Mouse (Mus musculus) heart, embryonic 13.5 days (tissue): ENCODE data around the gene D17Wsu92e. TPM values are rescaled to one million over a fixed set of nuclear protein-coding genes. Genes with fewer than 3 reads are reported as not detected.

Experiments used
- ATAC-seq: fragments of 200-750 bp; cut with Nextera tagmentation; 2 replicates; pipeline ENCODE4 v1.8.0; 2017; ENCODE audit warnings: moderate TSS enrichment; ENCODE audit not compliant: insufficient number of reproducible peaks, low FRiP score, low TSS enrichment; ENCODE audit errors: extremely low read depth
- H3K27ac ChIP-seq: fragments of 300-500 bp; sonication (generic); replicated peaks from 2 replicates; pipeline ENCODE4 v1.5.1; 2015; ENCODE audit warnings: moderate library complexity, mild to moderate bottlenecking, inconsistent platforms
- H3K27me3 ChIP-seq: fragments of 300-500 bp; sonication (generic); replicated peaks from 2 replicates; pipeline ENCODE4 v1.6.1; 2015; ENCODE audit warnings: mild to moderate bottlenecking, inconsistent platforms
- H3K36me3 ChIP-seq: fragments of 300-500 bp; sonication (generic); 2 replicates; pipeline ENCODE4 v1.6.1; 2015; ENCODE audit warnings: mild to moderate bottlenecking, inconsistent platforms
- H3K4me1 ChIP-seq: fragments of 300-500 bp; sonication (generic); 2 replicates; pipeline ENCODE4 v1.6.1; 2015; ENCODE audit warnings: inconsistent platforms
- H3K4me2 ChIP-seq: fragments of 300-500 bp; sonication (generic); 2 replicates; pipeline ENCODE4 v1.6.1; 2015; ENCODE audit warnings: inconsistent platforms, mild to moderate bottlenecking, moderate library complexity
- H3K4me3 ChIP-seq: fragments of 300-500 bp; sonication (generic); 2 replicates; pipeline ENCODE4 v1.5.1; 2015; ENCODE audit warnings: moderate library complexity, mild to moderate bottlenecking, inconsistent platforms
- H3K9ac ChIP-seq: fragments of 300-500 bp; sonication (generic); 2 replicates; pipeline ENCODE4 v1.6.1; 2015; ENCODE audit warnings: inconsistent platforms, mild to moderate bottlenecking, moderate library complexity
- H3K9me3 ChIP-seq: fragments of 300-500 bp; sonication (generic); 2 replicates; pipeline ENCODE4 v1.6.1; 2016; ENCODE audit warnings: inconsistent platforms
- WGBS: fragments of 180-500 bp; shearing (Covaris S2); methylation state at CpG from one replicate; pipeline ENCODE4 v1.1.7; 2015; ENCODE audit warnings: mixed read lengths; 5-methylcytosine and 5-hydroxymethylcytosine counted together
- polyA plus RNA-seq: library from polyadenylated mRNA; unstranded; fragments of >200 nt; fragmentation: Nextera tagmentation; extraction: Ambion mirVana; gene quantifications from 2 replicates; pipeline ENCODE4 v1.2.1, GENCODE M21; 2015

Gene D17Wsu92e
- polyA plus RNA-seq, 1 experiment from 2014 or later, result 13.1 TPM

DNA sequence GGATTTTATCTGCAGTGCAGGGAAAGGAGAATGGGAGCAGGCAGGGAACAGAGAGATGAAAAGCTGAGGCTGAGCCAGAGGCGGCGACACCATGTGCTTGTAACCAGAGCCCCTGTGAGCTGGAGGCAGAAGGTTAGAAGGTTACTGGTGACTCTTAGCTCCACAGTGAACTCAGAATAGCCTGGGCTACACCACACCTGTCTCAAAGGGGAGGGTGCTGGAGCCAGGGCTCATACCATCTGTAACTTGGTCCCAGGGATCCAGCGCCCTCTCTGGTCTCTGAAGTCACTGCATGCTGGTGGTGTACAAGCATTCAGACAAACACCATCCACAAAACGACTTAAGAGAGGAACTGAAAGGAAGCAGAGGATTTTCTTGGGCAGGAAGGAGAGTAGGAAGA lies 36.9 kb downstream of the D17Wsu92e start:
- H3K4me2 ChIP-seq, result no peak overlapping the region
- peaks cover 44% of the 10 kb centered on the region for H3K36me3 ChIP-seq
- 71% methylated on average over 4 of the region's 4 CpGs for WGBS
- no peak overlapping the region for H3K4me3 ChIP-seq
- ATAC-seq, result no peak
- no peaks in the 10 kb centered on the region for H3K27me3 ChIP-seq
- no peak overlapping the region for H3K9ac ChIP-seq
- H3K4me1 ChIP-seq, result peaks cover 27% of the 10 kb centered on the region
- no peak overlapping the region for H3K27ac ChIP-seq
- no peaks in the 10 kb centered on the region for H3K9me3 ChIP-seq

GRCm38 (mm10) chr17:27781059-27781687 lies 39.3 kb downstream of the D17Wsu92e start:
- no peak overlapping the region for H3K4me2 ChIP-seq
- no peak overlapping the region for H3K9ac ChIP-seq
- WGBS, result 53% methylated on average over 5 of the region's 5 CpGs
- no peak overlapping the region for H3K4me3 ChIP-seq
- ATAC-seq, result no peak
- H3K4me1 ChIP-seq, result peaks cover 32% of the 10 kb centered on the region
- H3K27me3 ChIP-seq, result no peaks in the 10 kb centered on the region
- peaks cover 47% of the 10 kb centered on the region for H3K36me3 ChIP-seq
- H3K9me3 ChIP-seq, result no peaks in the 10 kb centered on the region
- H3K27ac ChIP-seq, result no peak overlapping the region

GRCm38 (mm10) chr17:27779755-27780154 lies 40.7 kb downstream of the D17Wsu92e start:
- no peak for ATAC-seq
- Histone ChIP-seq H3K9me3 (no peaks in the 10 kb centered on the region), H3K27me3 (no peaks in the 10 kb centered on the region), H3K4me2 (no peak overlapping the region), H3K27ac (no peak overlapping the region), H3K9ac (no peak overlapping the region), H3K36me3 (peaks cover 40% of the 10 kb centered on the region), H3K4me1 (peaks cover 32% of the 10 kb centered on the region), H3K4me3 (no peak overlapping the region)
- WGBS, result 43% methylated on average over 3 of the region's 3 CpGs

- Histone ChIP-seq H3K4me2 (no peak overlapping the region), H3K4me1 (peaks cover 40% of the 10 kb centered on the region)
- 84% methylated on average over 9 of the region's 9 CpGs for WGBS
These were observed 41.6 kb downstream of the D17Wsu92e start for GRCm38 (mm10) chr17:27778671-27779355.

DNA sequence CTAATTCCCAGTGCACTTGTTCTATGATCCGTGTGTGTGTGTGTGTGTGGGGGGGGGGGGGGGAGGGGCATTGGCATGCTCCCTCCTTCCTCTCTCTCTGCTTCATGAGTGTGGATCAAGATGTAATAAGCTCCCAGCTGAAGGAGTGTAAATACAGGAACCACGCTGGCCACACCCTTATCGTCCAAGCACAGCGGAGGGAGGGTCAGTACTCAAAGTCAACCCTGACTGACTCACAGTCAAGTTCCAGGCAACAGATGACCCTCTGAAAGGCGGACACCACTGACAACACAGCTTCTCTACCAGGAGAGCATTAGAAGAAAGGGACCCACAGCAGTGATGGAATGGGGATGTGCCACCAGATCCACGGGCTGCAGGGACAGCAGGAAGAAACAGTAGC lies 42.6 kb downstream of the D17Wsu92e start:
- Histone ChIP-seq H3K27me3 (no peaks in the 10 kb centered on the region), H3K4me2 (no peak overlapping the region), H3K27ac (0 out of 2 replicates have a peak overlapping the region, but pooled peaks have one; percentile 5), H3K4me1 (peaks cover 50% of the 10 kb centered on the region), H3K9ac (no peak overlapping the region), H3K4me3 (no peak overlapping the region), H3K36me3 (peaks cover 35% of the 10 kb centered on the region), H3K9me3 (no peaks in the 10 kb centered on the region)
- 55% methylated on average over 6 of the region's 6 CpGs for WGBS
- no peak for ATAC-seq

More at GRCm38 (mm10) chr17:27778671-27779355, 41.6 kb downstream of the D17Wsu92e start:
- no peak for ATAC-seq
- no peaks in the 10 kb centered on the region for H3K9me3 ChIP-seq
- no peak overlapping the region for H3K9ac ChIP-seq
- no peak overlapping the region for H3K27ac ChIP-seq
- peaks cover 39% of the 10 kb centered on the region for H3K36me3 ChIP-seq
- H3K27me3 ChIP-seq, result no peaks in the 10 kb centered on the region
- H3K4me3 ChIP-seq, result no peak overlapping the region

DNA sequence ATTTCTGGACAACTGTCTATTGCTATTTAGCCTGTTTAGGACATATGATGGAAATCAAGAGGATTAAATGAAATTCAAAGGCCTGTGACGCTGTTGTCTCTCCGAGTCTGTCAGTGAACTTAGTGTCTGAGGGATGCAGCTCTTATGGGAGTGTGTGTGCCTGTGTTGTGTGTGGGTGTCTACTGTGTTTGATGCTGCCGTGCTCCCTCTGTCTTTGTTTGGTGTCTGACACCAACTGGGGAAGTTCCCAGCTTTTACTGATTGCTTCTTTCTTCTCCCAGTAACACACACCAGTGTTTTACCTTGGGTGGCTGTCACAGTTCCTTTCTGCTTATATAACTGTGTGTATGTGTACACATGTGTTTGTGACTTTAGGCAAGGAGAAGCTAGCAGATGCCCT lies 46.2 kb downstream of the D17Wsu92e start:
- Histone ChIP-seq H3K4me1 (peaks cover 39% of the 10 kb centered on the region), H3K27ac (no peak overlapping the region), H3K4me2 (no peak overlapping the region), H3K9me3 (no peaks in the 10 kb centered on the region), H3K27me3 (no peaks in the 10 kb centered on the region), H3K4me3 (no peak overlapping the region), H3K36me3 (peaks cover 29% of the 10 kb centered on the region), H3K9ac (no peak overlapping the region)
- no peak for ATAC-seq
- 84% methylated on average over 3 of the region's 3 CpGs for WGBS

DNA sequence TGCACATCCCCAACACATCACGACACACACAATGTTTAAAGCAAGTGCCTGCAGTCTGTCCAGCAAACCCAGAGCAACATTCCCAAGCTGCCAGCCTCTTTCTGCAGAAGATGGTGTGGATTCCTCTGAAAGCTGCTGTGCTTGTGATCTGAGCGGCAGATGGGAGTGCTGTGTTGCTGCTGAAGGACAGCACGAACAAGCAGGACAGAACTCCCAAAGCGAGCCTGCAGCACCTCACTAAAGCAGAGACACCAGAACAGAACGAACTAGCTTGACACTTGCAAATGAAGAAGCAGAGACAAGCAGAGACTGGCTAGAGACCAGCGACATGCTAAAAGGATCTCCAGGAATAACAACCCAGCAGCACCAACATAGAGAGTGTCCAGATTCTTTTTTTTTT lies 48.8 kb downstream of the D17Wsu92e start:
- Histone ChIP-seq H3K4me3 (no peak overlapping the region), H3K27me3 (no peaks in the 10 kb centered on the region), H3K9ac (no peak overlapping the region), H3K4me1 (peaks cover 31% of the 10 kb centered on the region), H3K9me3 (no peaks in the 10 kb centered on the region), H3K36me3 (peaks cover 47% of the 10 kb centered on the region), H3K27ac (no peak overlapping the region), H3K4me2 (no peak overlapping the region)
- no peak for ATAC-seq
- 79% methylated on average over 6 of the region's 6 CpGs for WGBS

- Histone ChIP-seq H3K4me2 (no peak overlapping the region), H3K9me3 (0 out of 2 replicates have a peak, but pooled peaks cover 6% of the 10 kb centered on the region), H3K4me3 (no peak overlapping the region), H3K36me3 (peaks cover 56% of the 10 kb centered on the region), H3K27me3 (no peaks in the 10 kb centered on the region), H3K27ac (no peak overlapping the region), H3K4me1 (peaks cover 25% of the 10 kb centered on the region), H3K9ac (no peak overlapping the region)
- peak; percentile 51; the same call in 1 of the 2 replicates for ATAC-seq
- 67% methylated on average over 8 of the region's 8 CpGs for WGBS
These were observed 51.5 kb downstream of the D17Wsu92e start for GRCm38 (mm10) chr17:27768817-27769542.

- H3K36me3 ChIP-seq, result peaks cover 62% of the 10 kb centered on the region
- H3K9ac ChIP-seq, result no peak overlapping the region
- H3K4me2 ChIP-seq, result no peak overlapping the region
- no peak overlapping the region for H3K4me3 ChIP-seq
- no peaks in the 10 kb centered on the region for H3K27me3 ChIP-seq
- ATAC-seq, result no peak
- 0 out of 2 replicates have a peak, but pooled peaks cover 6% of the 10 kb centered on the region for H3K9me3 ChIP-seq
- WGBS, result 68% methylated on average over 12 of the region's 12 CpGs
- H3K27ac ChIP-seq, result 0 out of 2 replicates have a peak overlapping the region, but pooled peaks have one; percentile 20
- H3K4me1 ChIP-seq, result peaks cover 13% of the 10 kb centered on the region
These were observed 52.9 kb downstream of the D17Wsu92e start for GRCm38 (mm10) chr17:27767543-27767942.

DNA sequence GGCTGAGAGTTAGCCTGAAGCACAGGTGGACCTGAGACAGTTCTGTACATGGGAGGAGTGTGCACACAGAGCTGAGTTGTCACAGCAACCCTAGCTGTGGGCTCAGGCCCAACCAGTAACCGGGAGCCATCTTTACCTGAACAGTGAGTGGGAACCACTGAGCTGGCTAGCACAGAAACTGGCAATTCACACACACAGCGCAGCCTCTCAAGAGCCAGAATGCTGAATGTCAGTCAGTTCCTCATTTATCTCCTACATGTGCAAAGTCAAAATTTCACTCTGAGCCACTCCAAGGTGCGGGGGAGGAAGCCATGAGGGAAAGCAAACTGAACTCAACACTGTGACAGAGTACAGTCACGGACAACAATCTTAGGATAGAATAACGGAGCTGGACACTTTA lies 53.3 kb downstream of the D17Wsu92e start:
- H3K9ac ChIP-seq, result no peak overlapping the region
- H3K27ac ChIP-seq, result no peak overlapping the region
- peaks cover 60% of the 10 kb centered on the region for H3K36me3 ChIP-seq
- no peak for ATAC-seq
- H3K9me3 ChIP-seq, result 0 out of 2 replicates have a peak, but pooled peaks cover 6% of the 10 kb centered on the region
- WGBS, result 74% methylated on average over 5 of the region's 5 CpGs
- no peak overlapping the region for H3K4me2 ChIP-seq
- H3K4me1 ChIP-seq, result peaks cover 13% of the 10 kb centered on the region
- no peak overlapping the region for H3K4me3 ChIP-seq
- H3K27me3 ChIP-seq, result no peaks in the 10 kb centered on the region

GRCm38 (mm10) chr17:27765066-27765465 lies 55.4 kb downstream of the D17Wsu92e start:
- H3K4me2 ChIP-seq, result no peak overlapping the region
- H3K4me1 ChIP-seq, result peaks cover 25% of the 10 kb centered on the region
- H3K9me3 ChIP-seq, result 0 out of 2 replicates have a peak, but pooled peaks cover 6% of the 10 kb centered on the region
- no peak overlapping the region for H3K27ac ChIP-seq
- no peaks in the 10 kb centered on the region for H3K27me3 ChIP-seq
- no peak for ATAC-seq
- H3K36me3 ChIP-seq, result peaks cover 62% of the 10 kb centered on the region
- 95% methylated on average over 6 of the region's 6 CpGs for WGBS
- H3K4me3 ChIP-seq, result no peak overlapping the region
- no peak overlapping the region for H3K9ac ChIP-seq
